Mouse (Mus musculus) heart, postnatal 14 days (tissue): ENCODE data around the gene Foxp1. TPM values are rescaled to one million over a fixed set of nuclear protein-coding genes. Genes with fewer than 3 reads are reported as not detected.

ENCODE experiments used
- DNase-seq, 2 experiments: peaks; one replicate each; pipeline ENCODE4 v3.0.0; 2021 to 2022
- intact Hi-C: fragments of 180-260 bp; cut with DNase I; formaldehyde crosslinking; loops from one replicate; pipeline ENCODE4 v1.15.1; 2025
- long read RNA-seq, 2 experiments: library from polyadenylated mRNA; stranded (forward); transcript quantifications; one replicate each; pipeline ENCODE4 v2.0.0; 2021
- total RNA-seq, 2 experiments: library from RNA; stranded (reverse); gene quantifications; 2 replicates each; pipeline ENCODE4 v1.2.3; 2021

Foxp1 gene
- 10 to 100 TPM; 38.5 to 53.2 TPM for total RNA-seq
- long read RNA-seq, experiment 1, partial matches to known transcripts, result 4 of 11 reads
- long read RNA-seq, experiment 1, other reads (novel, unspliced or antisense), result 6 of 11 reads
- long read RNA-seq, experiment 2, partial matches to known transcripts, result 0 of 12 reads
- long read RNA-seq, experiment 2, other reads (novel, unspliced or antisense), result 8 of 12 reads

- intact Hi-C loops, result loop anchor here (2.0 to 5.0 kb wide), 6 partner anchors 80 to 995 kb away; no protein-coding TSS in a partner anchor
Measured at GRCm38 (mm10) chr6:99522359-99523108, at the start of gene Foxp1. TSS of gene Foxp1 (minus strand) at chr6:99522721.

DNA sequence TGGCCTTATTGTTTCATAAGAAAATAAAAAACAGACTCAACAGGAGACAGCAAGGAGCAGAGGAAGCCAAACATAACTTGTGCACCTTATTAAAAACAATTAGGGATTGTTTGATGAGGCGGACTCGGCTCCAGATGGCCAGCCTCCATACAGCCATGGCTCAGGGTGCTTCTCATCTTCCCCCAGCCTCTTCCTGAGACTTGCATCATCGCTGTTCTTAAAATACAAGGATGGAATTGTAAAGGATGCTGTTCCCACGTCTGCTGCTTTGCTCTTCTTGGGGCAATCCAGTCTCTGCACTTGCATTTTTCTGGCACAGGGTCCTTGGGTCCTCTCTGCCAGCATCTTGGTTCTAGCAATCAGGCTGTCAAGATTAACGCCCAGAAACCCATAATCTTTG lies 49.5 kb upstream of the Foxp1 start:
- intact Hi-C loops, result no loop called here
- no peak for DNase-seq

More at GRCm38 (mm10) chr6:99522359-99523108, at the start of gene Foxp1:
- DNase-seq, result peak; percentile 78 to 81

- no peak for DNase-seq
- intact Hi-C loops, result no loop called here
Measured at GRCm38 (mm10) chr6:99566921-99567320, 44.4 kb upstream of the Foxp1 start.

- no peak for DNase-seq
- intact Hi-C loops, result no loop called here
Measured at GRCm38 (mm10) chr6:99564766-99565165, 42.2 kb upstream of the Foxp1 start.

DNA sequence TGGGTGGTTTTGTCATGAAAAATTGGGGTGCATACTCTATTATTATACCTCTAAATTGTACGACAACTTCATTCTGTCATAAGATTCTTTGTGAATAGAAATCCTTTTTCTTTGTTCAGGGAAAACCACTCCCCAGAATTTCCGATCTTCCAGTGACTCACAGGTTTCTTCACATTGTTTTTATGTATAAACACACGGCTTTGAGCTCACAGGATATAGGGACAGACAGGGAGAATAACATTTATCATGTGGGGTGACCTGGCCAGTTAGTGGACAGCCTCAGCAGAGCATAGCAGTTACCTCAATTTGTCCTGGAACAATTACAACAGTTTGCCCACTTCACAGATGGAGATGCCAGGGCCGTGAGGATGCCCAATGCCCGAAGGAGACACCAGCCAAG lies 34.4 kb upstream of the Foxp1 start:
- DNase-seq, result no peak
- intact Hi-C loops, result no loop called here

DNA sequence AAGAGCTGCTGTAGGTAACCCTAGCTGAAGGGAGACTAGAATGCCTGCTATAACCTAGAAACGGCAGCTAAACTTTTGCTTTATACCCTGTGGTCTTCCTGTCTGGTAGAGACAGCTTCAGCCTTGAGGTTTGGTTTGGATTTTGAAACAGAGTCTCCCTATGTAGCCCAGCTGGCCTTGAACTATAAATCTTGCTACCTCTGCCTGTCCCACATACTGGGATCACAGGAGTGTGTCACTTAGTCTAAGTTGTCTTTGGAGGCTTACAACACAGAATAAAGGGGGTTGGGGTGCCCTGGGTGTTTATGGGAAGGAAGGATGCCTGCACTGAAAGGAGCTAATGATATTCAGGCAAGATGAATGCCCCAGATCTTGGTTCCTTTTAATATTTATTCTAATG lies 30.3 kb upstream of the Foxp1 start:
- no peak for DNase-seq
- intact Hi-C loops, result no loop called here

DNA sequence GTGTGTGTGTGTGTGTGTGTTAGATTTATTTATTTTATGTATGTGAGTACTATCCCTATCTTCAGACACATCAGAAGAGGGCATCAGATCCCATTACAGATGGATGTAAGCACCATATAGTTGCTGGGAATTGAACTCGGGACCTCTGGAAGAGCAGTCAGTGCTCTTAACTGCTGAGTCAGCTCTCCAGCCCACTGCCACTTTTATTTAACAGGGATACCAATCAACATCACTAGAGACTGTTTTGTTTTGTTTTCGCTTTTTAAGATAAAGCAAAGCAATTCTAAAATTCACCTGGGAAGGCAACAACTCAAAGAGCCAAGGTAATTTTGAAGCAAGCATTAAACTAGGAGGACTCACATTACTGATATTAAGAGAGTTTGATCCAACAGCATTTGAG lies 23.9 kb upstream of the Foxp1 start:
- intact Hi-C loops, result no loop called here

GRCm38 (mm10) chr6:99545437-99545836 lies 22.9 kb upstream of the Foxp1 start:
- DNase-seq, result no peak
- intact Hi-C loops, result no loop called here

More for the DNA sequence above, 23.9 kb upstream of the Foxp1 start:
- no peak for DNase-seq

DNA sequence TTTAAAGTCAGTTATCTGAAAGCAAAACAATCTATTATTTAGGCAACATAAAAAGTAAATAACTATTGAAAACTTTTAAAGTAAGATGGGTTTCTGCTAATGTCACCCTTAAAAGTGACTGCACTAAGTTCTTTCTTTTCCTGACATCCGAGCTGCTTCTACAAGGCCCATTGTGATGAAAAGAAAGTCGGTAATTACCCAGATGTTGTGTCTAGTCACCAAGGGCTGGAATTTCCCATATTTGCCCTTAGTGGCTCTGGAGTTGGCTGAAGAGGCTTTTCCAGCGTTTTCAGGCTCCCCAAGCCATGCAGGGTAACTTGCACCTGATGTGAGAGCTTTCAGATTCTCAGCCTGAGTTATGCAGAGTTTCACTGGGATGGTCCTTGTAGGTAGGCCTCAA lies 18.6 kb upstream of the Foxp1 start:
- intact Hi-C loops, result no loop called here
- DNase-seq, result no peak

DNA sequence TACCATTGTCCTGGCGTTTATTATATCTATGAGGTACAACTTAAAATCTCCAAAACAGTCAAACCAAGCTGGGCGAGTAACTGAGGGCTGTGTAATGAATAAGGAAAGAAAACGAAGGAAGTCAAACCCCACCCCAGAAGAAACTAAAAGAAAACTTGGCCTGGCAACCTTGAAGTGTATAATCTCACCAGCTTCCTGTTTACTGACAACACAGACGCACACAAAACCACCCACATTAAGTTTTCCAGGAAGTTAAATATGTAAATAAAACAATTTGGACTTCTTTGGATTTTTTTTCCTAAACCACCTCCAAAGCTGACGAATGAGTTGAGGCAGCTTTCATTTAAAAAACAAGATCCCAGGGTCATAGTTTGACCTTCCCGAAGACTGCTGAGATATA lies 18.1 kb upstream of the Foxp1 start:
- no peak for DNase-seq
- intact Hi-C loops, result no loop called here

GRCm38 (mm10) chr6:99540146-99540545 lies 17.6 kb upstream of the Foxp1 start:
- no peak for DNase-seq
- intact Hi-C loops, result no loop called here

GRCm38 (mm10) chr6:99538194-99538941 lies 15.8 kb upstream of the Foxp1 start:
- DNase-seq, result no peak
- intact Hi-C loops, result no loop called here

- no peak for DNase-seq
- intact Hi-C loops, result no loop called here
Measured at GRCm38 (mm10) chr6:99534211-99534745, 11.8 kb upstream of the Foxp1 start.

- intact Hi-C loops, result no loop called here
- DNase-seq, result no peak
Measured at GRCm38 (mm10) chr6:99532458-99532857, 9.9 kb upstream of the Foxp1 start.

- intact Hi-C loops, result no loop called here
- DNase-seq, result no peak
Measured at GRCm38 (mm10) chr6:99528972-99529371, 6.5 kb upstream of the Foxp1 start.

GRCm38 (mm10) chr6:99527457-99528105 lies 5.1 kb upstream of the Foxp1 start:
- intact Hi-C loops, result no loop called here
- DNase-seq, result no peak

- intact Hi-C loops, result no loop called here
- DNase-seq, result peak in 1 of 2 experiments; percentile 32
Measured at GRCm38 (mm10) chr6:99525351-99525750, 2.8 kb upstream of the Foxp1 start.

GRCm38 (mm10) chr6:99523679-99524370 lies 1.3 kb upstream of the Foxp1 start:
- intact Hi-C loops, result loop anchor here (2.0 to 5.0 kb wide), 6 partner anchors 82 to 997 kb away; no protein-coding TSS in a partner anchor
- no peak for DNase-seq

DNA sequence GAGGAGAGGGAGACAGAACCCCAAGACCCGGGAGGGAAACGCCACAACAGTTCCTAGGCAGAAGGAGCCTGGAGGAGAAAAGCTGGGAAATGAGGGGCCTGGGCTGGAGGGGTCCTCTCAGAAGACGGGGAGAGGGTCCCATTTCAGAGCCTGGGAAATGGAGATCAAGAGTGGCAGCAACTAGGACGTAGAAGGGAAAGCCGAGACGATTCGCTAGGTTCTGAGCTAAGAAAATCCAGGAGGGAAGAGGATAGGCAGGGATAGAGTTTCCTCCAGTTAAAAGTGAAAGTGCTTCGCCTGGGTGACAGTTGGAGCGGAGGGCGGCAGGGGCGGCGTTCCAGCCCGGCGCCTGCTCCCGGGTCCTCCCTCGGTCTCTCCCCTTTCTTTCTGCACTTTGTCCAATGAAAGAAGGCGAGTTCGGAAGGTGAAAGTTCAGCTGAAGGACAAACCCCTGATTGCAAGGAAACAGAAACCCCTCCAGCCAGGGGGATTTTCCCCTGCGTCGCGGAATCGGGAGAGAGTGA lies 650 bp upstream of the Foxp1 start:
- peak; percentile 82 to 83 for DNase-seq
- intact Hi-C loops, result loop anchor here (2.0 to 5.0 kb wide), 6 partner anchors 81 to 996 kb away; no protein-coding TSS in a partner anchor
